Mouse (Mus musculus) CH12.LX (cell line): ENCODE results near the gene Ccdc96. TPM values are rescaled to one million over a fixed set of nuclear protein-coding genes. Genes with fewer than 3 reads are reported as not detected.

Experiments
- DNase-seq: peaks from one replicate; pipeline ENCODE4 v3.0.0-alpha.2; 2013; ENCODE audit errors: extremely low read depth
- H3K27ac ChIP-seq: 2 replicates; pipeline ENCODE4 v1.5.1; 2012; ENCODE audit warnings: low read depth, mild to moderate bottlenecking, control low read depth, moderate library complexity; ENCODE audit not compliant: insufficient read depth
- H3K27me3 ChIP-seq: replicated peaks from 2 replicates; pipeline ENCODE3; 2012; ENCODE audit warnings: inconsistent platforms
- H3K36me3 ChIP-seq, 2 experiments: replicated peaks in 1 of 2; 2 replicates each; pipeline versions ENCODE3 to v1.6.1; 2012; ENCODE audit warnings: inconsistent platforms in 1 of 2, low read length in 1 of 2, mild to moderate bottlenecking in 1 of 2, mixed read lengths in 1 of 2, moderate library complexity in 1 of 2; ENCODE audit not compliant: control insufficient read depth in 1 of 2, insufficient read depth in 1 of 2
- H3K4me1 ChIP-seq, 2 experiments: 2 replicates each; pipeline ENCODE4 v1.6.1; 2012; ENCODE audit warnings: inconsistent platforms in 1 of 2, moderate library complexity in 1 of 2; ENCODE audit not compliant: insufficient read depth in 2 of 2, control insufficient read depth in 1 of 2
- H3K4me2 ChIP-seq: 2 replicates; pipeline ENCODE4 v1.6.1; 2012; ENCODE audit warnings: low read depth, mild to moderate bottlenecking, control low read depth; ENCODE audit not compliant: poor library complexity, insufficient read depth, severe bottlenecking
- H3K4me3 ChIP-seq, 3 experiments: fragments of 150-350 bp in 1 of 3; sonication (generic) in 1 of 3; replicated peaks in 1 of 3; 2 replicates each; pipeline versions ENCODE3 to v1.5.1; 2011 to 2012; ENCODE audit warnings: low read depth in 2 of 3, low read length in 2 of 3, mild to moderate bottlenecking in 2 of 3, moderate library complexity in 2 of 3, control low read depth in 1 of 3, improper control_type of control experiment in 1 of 3, inconsistent platforms in 1 of 3, mixed read lengths in 1 of 3; ENCODE audit not compliant: poor library complexity in 1 of 3
- H3K79me2 ChIP-seq: replicated peaks from 2 replicates; pipeline ENCODE4 v1.6.1; 2012; ENCODE audit warnings: mild to moderate bottlenecking, moderate library complexity; ENCODE audit not compliant: control insufficient read depth, poor library complexity, insufficient read depth, severe bottlenecking; ENCODE audit errors: extremely low read depth
- H3K9ac ChIP-seq: 2 replicates; pipeline ENCODE4 v1.6.1; 2012; ENCODE audit warnings: low read depth, mild to moderate bottlenecking, control low read depth, moderate library complexity; ENCODE audit not compliant: insufficient read depth
- H3K9me3 ChIP-seq: replicated peaks from 2 replicates; pipeline ENCODE3; 2012; ENCODE audit warnings: low read length, inconsistent platforms, mixed read lengths
- BHLHE40 ChIP-seq: IDR thresholded peaks from 2 replicates; pipeline ENCODE4 v1.6.1; 2011; ENCODE audit warnings: mild to moderate bottlenecking, low read depth, low read length, improper control_type of control experiment
- CHD1 ChIP-seq: IDR thresholded peaks from 2 replicates; pipeline ENCODE4 v1.6.1; 2012; ENCODE audit warnings: low read depth, low read length, improper control_type of control experiment, inconsistent platforms
- E2F4 ChIP-seq: IDR thresholded peaks from 2 replicates; pipeline ENCODE4 v1.6.1; 2011; ENCODE audit warnings: low read depth, low read length, improper control_type of control experiment; ENCODE audit not compliant: insufficient replicate concordance
- ELF1 ChIP-seq: IDR thresholded peaks from 2 replicates; pipeline ENCODE4 v1.6.1; 2014; ENCODE audit warnings: low read depth, mild to moderate bottlenecking, inconsistent platforms, low read length, improper control_type of control experiment
- EP300 ChIP-seq: IDR thresholded peaks from 2 replicates; pipeline ENCODE4 v1.6.1; 2011; ENCODE audit warnings: low read length, improper control_type of control experiment
- GABPA ChIP-seq: IDR thresholded peaks from 2 replicates; pipeline ENCODE4 v1.6.1; 2012; ENCODE audit warnings: low read depth, low read length, improper control_type of control experiment, inconsistent platforms; ENCODE audit not compliant: insufficient replicate concordance
- JUN ChIP-seq: IDR thresholded peaks from 2 replicates; pipeline ENCODE4 v1.6.1; 2011; ENCODE audit warnings: low read depth, mild to moderate bottlenecking, low read length, improper control_type of control experiment, moderate library complexity; ENCODE audit not compliant: insufficient read depth
- JUND ChIP-seq: conservative IDR thresholded peaks from 2 replicates; pipeline ENCODE4 v1.6.1; 2011; ENCODE audit warnings: low read depth, low read length, improper control_type of control experiment
- MAFK ChIP-seq: IDR thresholded peaks from 2 replicates; pipeline ENCODE4 v1.6.1; 2011; ENCODE audit warnings: low read length, improper control_type of control experiment; ENCODE audit not compliant: insufficient replicate concordance
- MAX ChIP-seq: IDR thresholded peaks from 2 replicates; pipeline ENCODE4 v1.6.1; 2011; ENCODE audit warnings: low read length, improper control_type of control experiment
- MAZ ChIP-seq: IDR thresholded peaks from 2 replicates; pipeline ENCODE4 v1.6.1; 2012; ENCODE audit warnings: low read depth, mild to moderate bottlenecking, inconsistent platforms, low read length, improper control_type of control experiment, moderate library complexity
- MEF2A ChIP-seq: IDR thresholded peaks from 2 replicates; pipeline ENCODE4 v1.6.1; 2014; ENCODE audit warnings: low read depth, mild to moderate bottlenecking, inconsistent platforms, low read length, improper control_type of control experiment, borderline replicate concordance
- MXI1 ChIP-seq: IDR thresholded peaks from 2 replicates; pipeline ENCODE4 v1.6.1; 2011; ENCODE audit warnings: mild to moderate bottlenecking, low read depth, low read length, improper control_type of control experiment
- NELFE ChIP-seq: IDR thresholded peaks from 2 replicates; pipeline ENCODE4 v1.6.1; 2011; ENCODE audit warnings: low read depth, low read length, improper control_type of control experiment
- SIN3A ChIP-seq: IDR thresholded peaks from 2 replicates; pipeline ENCODE4 v1.6.1; 2012; ENCODE audit warnings: low read length, improper control_type of control experiment, inconsistent platforms
- USF2 ChIP-seq: conservative IDR thresholded peaks from 2 replicates; pipeline ENCODE4 v1.6.1; 2011; ENCODE audit warnings: low read depth, low read length, improper control_type of control experiment
- ZC3H11A ChIP-seq: IDR thresholded peaks from 2 replicates; pipeline ENCODE4 v1.6.1; 2012; ENCODE audit warnings: low read depth, mild to moderate bottlenecking, inconsistent platforms, low read length, improper control_type of control experiment
- ZMIZ1 ChIP-seq: IDR thresholded peaks from 2 replicates; pipeline ENCODE4 v1.6.1; 2012; ENCODE audit warnings: low read depth, mild to moderate bottlenecking, inconsistent platforms, low read length, improper control_type of control experiment
- ZNF384 ChIP-seq: IDR thresholded peaks from 2 replicates; pipeline ENCODE4 v1.6.1; 2012; ENCODE audit warnings: low read depth, low read length, improper control_type of control experiment, inconsistent platforms
- dilution Hi-C: fragments of 300-500 bp; cut with MboI; formaldehyde crosslinking; loops from 2 replicates; pipeline ENCODE4 v1.14.3; 2020; ENCODE audit warnings: low sequenced_read_pairs; ENCODE audit not compliant: extremely low pct_unique_long_range_greater_than_20kb, extremely low pct_ligation_motif_present
- in situ Hi-C: fragments of 300-500 bp; cut with MboI; formaldehyde crosslinking; loops from 3 replicates; pipeline ENCODE4 v1.14.3; 2019; ENCODE audit warnings: low sequenced_read_pairs, low pct_ligation_motif_present, low pct_unique_long_range_greater_than_20kb, mixed read lengths
- polyA plus RNA-seq: library from polyadenylated mRNA; unstranded; fragments of >175 nt; gene quantifications from 2 replicates; pipeline ENCODE4 v1.2.1, GENCODE M21; 2012; ENCODE audit warnings: low read depth; ENCODE audit not compliant: insufficient read length
- total RNA-seq, 2 experiments: library from RNA; depleted of rRNA; stranded (reverse); fragments of 300-350 nt in 1 of 2; fragments of >200 nt in 1 of 2; gene quantifications; 2 replicates each; pipeline ENCODE4 v1.2.3; 2012 to 2014

Gene Ccdc96
- total and polyA plus RNA-seq, 3 experiments = 0.26 to 0.41 (median 0.34) TPM

GRCm38 (mm10) chr5:36515558-36515957 lies 31.2 kb downstream of the Ccdc96 start:
- TF ChIP-seq E2F4 (no peak), JUN (no peak), BHLHE40 (no peak), ZMIZ1 (no peak), ZC3H11A (no peak), SIN3A (no peak), JUND (no peak), MEF2A (no peak), NELFE (no peak), MAX (no peak), ZNF384 (no peak), MAZ (no peak), CHD1 (no peak), GABPA (no peak), USF2 (no peak)
- Histone ChIP-seq H3K27me3 (no peaks in the 10 kb centered on the region), H3K36me3 (peaks cover 78 to 92% of the 10 kb centered on the region in 2 experiments), H3K9me3 (no peaks in the 10 kb centered on the region), H3K4me1 (peaks cover 0 to 10% of the 10 kb centered on the region in 2 experiments; a peak in 1 of 4 replicates), H3K79me2 (no peaks in the 10 kb centered on the region), H3K27ac (no peak overlapping the region), H3K9ac (no peak overlapping the region), H3K4me2 (no peak overlapping the region), H3K4me3 (no peak overlapping the region)
- in situ Hi-C loops = no loop called here
- no peak for DNase-seq
- dilution Hi-C loops = no loop called here

GRCm38 (mm10) chr5:36517596-36517995 lies 33.2 kb downstream of the Ccdc96 start:
- Histone ChIP-seq H3K36me3 (peaks cover 71 to 91% of the 10 kb centered on the region in 2 experiments), H3K4me1 (peaks cover 0 to 10% of the 10 kb centered on the region in 2 experiments; a peak in 1 of 4 replicates)
- dilution Hi-C loops = no loop called here

More at GRCm38 (mm10) chr5:36517596-36517995, 33.2 kb downstream of the Ccdc96 start:
- H3K9me3 ChIP-seq = no peaks in the 10 kb centered on the region
- DNase-seq = no peak
- no peak overlapping the region for H3K4me3 ChIP-seq
- in situ Hi-C loops = no loop called here
- no peaks in the 10 kb centered on the region for H3K27me3 ChIP-seq
- H3K9ac ChIP-seq = no peak overlapping the region
- H3K79me2 ChIP-seq = no peaks in the 10 kb centered on the region
- H3K4me2 ChIP-seq = no peak overlapping the region
- TF ChIP-seq E2F4 = no peak
- TF ChIP-seq MAFK = no peak
- TF ChIP-seq MXI1 = no peak
- no peak for TF ChIP-seq GABPA
- TF ChIP-seq JUND = no peak
- TF ChIP-seq ZMIZ1 = no peak
- no peak for TF ChIP-seq CHD1
- TF ChIP-seq BHLHE40 = no peak
- no peak for TF ChIP-seq NELFE
- TF ChIP-seq ELF1 = no peak
- no peak for TF ChIP-seq USF2
- no peak for TF ChIP-seq EP300
- TF ChIP-seq, all 38 proteins: peak for 0
- no peak overlapping the region for H3K27ac ChIP-seq
